Mouse (Mus musculus) retina, postnatal 7 days (tissue): ENCODE measurements around the gene Polr3b.

Experiments
- DNase-seq: peaks from one replicate; pipeline ENCODE4 v3.0.0-alpha.2; 2012; ENCODE audit warnings: low read depth, low spot score

The Polr3b gene

GRCm38 (mm10) chr10:84760118-84761111, 138.3 kb downstream of the Polr3b start:
- DNase-seq, result no peak

- DNase-seq, result no peak
Measured at GRCm38 (mm10) chr10:84768766-84769165, 146.7 kb downstream of the Polr3b start.

DNA sequence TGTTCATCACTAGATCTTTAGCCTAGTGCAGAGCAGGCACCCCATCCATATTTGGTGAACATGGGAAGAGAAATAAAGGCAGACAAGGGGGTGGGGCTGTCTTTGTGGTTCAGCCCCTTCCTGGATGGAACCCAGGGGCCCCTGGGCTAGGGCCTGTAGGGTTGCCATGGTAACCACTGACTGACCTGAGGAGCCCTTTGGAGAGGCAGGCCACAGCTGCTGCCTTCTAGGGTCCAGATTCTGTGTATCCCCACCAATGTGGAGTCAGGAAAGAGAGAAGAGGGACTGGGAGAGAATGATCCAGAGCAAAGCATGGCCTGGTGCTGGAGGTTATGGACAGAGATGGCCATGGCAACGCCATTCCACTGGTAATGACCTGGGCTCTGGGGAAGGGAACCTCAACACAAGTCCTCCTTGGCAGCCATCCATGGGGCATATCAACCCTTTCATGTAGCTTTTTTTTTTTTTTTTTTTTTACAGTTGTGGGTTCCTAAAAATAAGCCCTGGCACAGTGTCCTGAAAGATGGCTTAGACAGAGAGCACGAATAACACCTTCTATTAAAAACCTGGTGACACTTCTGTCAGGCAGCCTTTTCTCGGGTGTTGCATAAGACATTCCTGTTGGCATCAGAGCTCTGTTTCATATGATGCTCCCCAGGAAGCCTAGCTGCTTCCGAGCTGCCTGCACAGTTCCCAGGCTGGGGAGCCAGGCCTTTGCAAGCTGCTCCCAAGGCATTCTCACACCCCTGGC, 150.5 kb downstream of the Polr3b start:
- DNase-seq, result no peak

DNA sequence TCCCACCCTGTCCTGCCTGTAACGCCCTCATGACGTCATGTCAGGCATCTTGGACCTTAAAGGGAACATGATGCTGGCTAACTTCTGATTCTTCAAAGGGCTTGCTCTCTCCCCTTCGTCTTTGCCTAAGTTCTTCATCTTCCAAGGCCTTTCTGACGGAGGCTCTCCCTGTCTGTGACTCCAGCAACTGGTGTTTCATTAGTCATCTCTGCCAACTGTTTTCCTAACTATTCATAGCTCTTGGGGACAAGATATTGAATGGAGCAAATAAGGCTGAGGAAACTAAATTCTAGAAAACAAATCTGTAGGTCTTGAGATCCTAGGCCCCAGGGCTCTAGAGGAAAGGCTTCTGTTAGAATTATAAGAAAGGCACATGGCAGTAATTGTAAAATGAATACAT, 151.8 kb downstream of the Polr3b start:
- no peak for DNase-seq

GRCm38 (mm10) chr10:84774573-84774972, 152.5 kb downstream of the Polr3b start:
- DNase-seq, result no peak
